Mouse (Mus musculus): ENCODE results near the gene Gm15114.
"Not testable (repeated sequence)": the region's sequence is repeated elsewhere in the genome, so short reads cannot be mapped to it uniquely, and the experiment has no call there.

The Gm15114 gene

DNA sequence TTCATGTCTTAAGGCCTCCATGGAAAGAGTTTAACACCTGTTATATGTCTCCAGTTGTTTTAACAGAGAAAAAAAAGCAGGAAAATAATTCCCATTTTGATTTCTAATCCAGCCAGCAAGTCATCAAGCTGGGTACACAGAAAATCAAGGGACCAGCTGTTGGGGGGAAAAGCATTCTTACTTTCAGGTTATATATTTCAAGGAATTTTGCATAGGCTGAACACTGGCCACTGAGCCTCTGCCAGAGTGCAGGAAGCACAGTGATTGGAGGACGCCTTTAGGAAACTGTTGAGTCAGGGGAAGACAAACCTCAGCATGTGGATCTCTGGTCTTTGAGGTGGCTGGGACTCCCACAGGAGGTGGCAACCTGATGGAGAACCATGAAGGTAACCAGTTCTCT lies at the start of gene Gm15114:
Gm15114 (plus strand) TSS at position 301 of the 400 bp plus-strand sequence.
- DNase-seq = not testable (repeated sequence)
